Mouse (Mus musculus): ENCODE results near the gene Limch1.

DNA sequence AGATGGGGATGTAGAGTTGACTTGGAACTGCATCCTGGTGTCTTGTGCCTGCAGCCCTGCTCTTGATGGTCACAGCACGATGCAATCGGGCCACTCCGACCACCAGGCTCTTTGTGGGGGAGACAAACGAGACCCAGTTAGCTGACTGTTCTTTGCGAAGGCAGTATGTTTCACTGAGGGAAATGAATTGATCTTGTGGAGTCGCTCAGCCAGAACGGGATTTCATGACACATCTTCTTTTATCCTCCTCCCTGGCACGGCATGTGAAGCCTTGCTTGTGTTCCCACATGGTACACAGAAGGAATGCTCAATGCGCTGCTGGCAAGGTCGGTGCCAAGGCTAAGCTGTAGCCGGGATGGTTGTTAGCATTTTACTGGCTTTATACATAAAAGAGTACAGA is 143.7 kb downstream of the Limch1 start:
- TF ChIP-seq POLR2A (IDR thresholded peaks at IDR 0.05; ENCODE audit: control insufficient read depth, extremely low read depth, insufficient read depth, low read length, poor library complexity) (no peak), CTCF (IDR thresholded peaks at IDR 0.05; ENCODE audit: borderline replicate concordance, control insufficient read depth, extremely low read depth, insufficient read depth, low read length, poor library complexity) (no peak)

Measured in thymus, adult 2 months (tissue).